ENCODE assay signal across 8 mouse cellular contexts in the genomic region with DNA sequence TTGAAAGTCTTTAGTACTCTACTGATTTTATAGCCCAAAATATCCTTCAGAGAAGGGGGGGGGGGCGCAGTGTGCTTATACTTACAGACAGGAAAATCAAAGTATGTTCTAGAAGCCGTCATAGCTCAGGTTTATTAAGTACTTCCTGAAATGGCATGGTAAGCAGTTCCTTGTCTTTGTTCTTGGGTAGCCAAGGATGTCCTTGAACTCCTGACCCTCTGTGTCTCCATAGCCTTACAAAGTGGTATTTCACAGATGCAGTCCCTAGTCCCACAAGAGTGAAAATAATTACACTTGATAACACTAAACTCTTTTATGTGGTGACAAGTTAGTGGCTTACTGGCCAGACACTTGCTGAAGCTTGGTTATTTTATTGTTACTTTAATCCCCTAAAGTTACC. TPM values are rescaled to one million over a fixed set of nuclear protein-coding genes. Genes with fewer than 3 reads are reported as not detected.
DNase-seq lines count a peak whose midpoint lies in the region; ATAC-seq lines count a peak whose summit lies in the region.

No protein-coding gene starts in this region.

- peaks cover 38% of the 10 kb centered on the region for H3K4me1 ChIP-seq in megakaryocyte, embryonic 14.5 days
- peaks cover 28% of the 10 kb centered on the region for H3K4me1 ChIP-seq in embryonic facial prominence, embryonic 14.5 days (ENCODE audit: control insufficient read depth, insufficient read depth, low read length)
- H3K4me1 ChIP-seq in limb, embryonic 15.5 days = peaks cover 20% of the 10 kb centered on the region

- H3K9me3 ChIP-seq in megakaryocyte, embryonic 14.5 days = peaks cover 8% of the 10 kb centered on the region
- H3K9me3 ChIP-seq in embryonic facial prominence, embryonic 14.5 days (ENCODE audit: control insufficient read depth, low read length) = no peaks in the 10 kb centered on the region
- no peaks in the 10 kb centered on the region for H3K9me3 ChIP-seq in limb, embryonic 15.5 days

- no peak for ATAC-seq in megakaryocyte, adult 5-6 weeks (ENCODE audit: poor library complexity, severe bottlenecking)
- ATAC-seq in embryonic facial prominence, embryonic 14.5 days (ENCODE audit: low read depth) = no peak
- ATAC-seq in limb, embryonic 15.5 days (ENCODE audit: insufficient number of reproducible peaks, low FRiP score, low TSS enrichment, low read depth) = no peak
- ATAC-seq in granulocyte monocyte progenitor cell, adult 5-6 weeks (replicated peaks; ENCODE audit: poor library complexity, severe bottlenecking) = no peak

- peak; percentile 19 for DNase-seq in embryonic facial prominence, embryonic 14.5 days (ENCODE audit: low spot score)
- peak; percentile 72 for DNase-seq in splenic B cell, adult 2 months (ENCODE audit: low read depth, low spot score)
- no peak for DNase-seq in right cerebral cortex, postnatal 4 days
- DNase-seq in cerebellum, adult 9-11 months = no peak

- H3K9ac ChIP-seq in embryonic facial prominence, embryonic 14.5 days (ENCODE audit: low read depth, low read length) = peak overlapping the region; percentile 100
- H3K9ac ChIP-seq in limb, embryonic 15.5 days = no peak overlapping the region

- 30% methylated on average over 2 of the region's 2 CpGs for WGBS in embryonic facial prominence, embryonic 14.5 days
- 20% methylated on average over 2 of the region's 2 CpGs for WGBS in limb, embryonic 15.5 days

- H3K4me2 ChIP-seq in embryonic facial prominence, embryonic 14.5 days (ENCODE audit: low read depth, low read length) = peak overlapping the region; percentile 84
- peak overlapping the region; percentile 59 for H3K4me2 ChIP-seq in limb, embryonic 15.5 days

- H3K27ac ChIP-seq in embryonic facial prominence, embryonic 14.5 days (replicated peaks; ENCODE audit: low read depth, low read length) = peak overlapping the region; percentile 100
- peak overlapping the region; percentile 100 for H3K27ac ChIP-seq in limb, embryonic 15.5 days

- H3K27me3 ChIP-seq in megakaryocyte, embryonic 14.5 days (replicated peaks) = no peaks in the 10 kb centered on the region
- H3K27me3 ChIP-seq in embryonic facial prominence, embryonic 14.5 days (replicated peaks; ENCODE audit: control insufficient read depth, insufficient read depth, low read length) = no peaks in the 10 kb centered on the region
- H3K27me3 ChIP-seq in limb, embryonic 15.5 days = no peaks in the 10 kb centered on the region
- H3K27me3 ChIP-seq in splenic B cell, adult 2 months (ENCODE audit: control insufficient read depth, insufficient read depth, low read length, poor library complexity, severe bottlenecking) = no peaks in the 10 kb centered on the region; the same call in 1 of the 2 replicates

- peak overlapping the region; percentile 98 for H3K4me3 ChIP-seq in megakaryocyte, embryonic 14.5 days (replicated peaks)
- peak overlapping the region; percentile 97 for H3K4me3 ChIP-seq in embryonic facial prominence, embryonic 14.5 days (ENCODE audit: low read depth, low read length)
- H3K4me3 ChIP-seq in limb, embryonic 15.5 days = peak overlapping the region; percentile 87

- no peaks in the 10 kb centered on the region for H3K36me3 ChIP-seq in megakaryocyte, embryonic 14.5 days (replicated peaks; ENCODE audit: low read length)
- H3K36me3 ChIP-seq in embryonic facial prominence, embryonic 14.5 days (ENCODE audit: control insufficient read depth, insufficient read depth, low read length) = no peaks in the 10 kb centered on the region
- no peaks in the 10 kb centered on the region for H3K36me3 ChIP-seq in limb, embryonic 15.5 days
- peaks cover 1% of the 10 kb centered on the region; the same call in 1 of the 2 replicates for H3K36me3 ChIP-seq in splenic B cell, adult 2 months (ENCODE audit: control insufficient read depth, insufficient read depth, low read length, poor library complexity, severe bottlenecking)

RNA-seq across cellular contexts. Expression of a gene that starts 0.9 kb away (rescaled TPM):
- polyA plus RNA-seq in megakaryocyte, embryonic 14.5 days (2012; ENCODE audit: insufficient read depth, low replicate concordance) = 0.74 TPM in 1 of 2 replicates, not detected in the other
- total RNA-seq in megakaryocyte, adult 5-6 weeks (2015) = not detected in 2 replicates
- not detected in 2 replicates for total RNA-seq in megakaryocyte, adult 5-6 weeks (2017)
- polyA plus RNA-seq in embryonic facial prominence, embryonic 14.5 days (2014; fragmentation: Nextera tagmentation; extraction: Ambion mirVana) = 1.1 and 1.5 TPM in 2 replicates
- 0.77 and 0.97 TPM in 2 replicates for polyA plus RNA-seq in limb, embryonic 15.5 days (2015; fragmentation: Nextera tagmentation; extraction: Ambion mirVana)
- total RNA-seq in granulocyte monocyte progenitor cell, adult 5-6 weeks (2014; fragmentation: Nextera tagmentation) = 0.34 TPM in 1 of 2 replicates, not detected in the other
- total RNA-seq in granulocyte monocyte progenitor cell, adult 5-6 weeks (2017) = not detected in 2 replicates

RNA-seq across cellular contexts. Expression of a gene that starts 1.0 kb away (rescaled TPM):
- polyA plus RNA-seq in megakaryocyte, embryonic 14.5 days (2012; ENCODE audit: insufficient read depth, low replicate concordance) = 18.4 TPM in 1 of 2 replicates, not detected in the other
- 23.4 and 28.8 TPM in 2 replicates for total RNA-seq in megakaryocyte, adult 5-6 weeks (2015)
- 31.2 and 34.4 TPM in 2 replicates for total RNA-seq in megakaryocyte, adult 5-6 weeks (2017)
- 51.8 and 56.4 TPM in 2 replicates for polyA plus RNA-seq in embryonic facial prominence, embryonic 14.5 days (2014; fragmentation: Nextera tagmentation; extraction: Ambion mirVana)
- 85.5 and 90.8 TPM in 2 replicates for polyA plus RNA-seq in limb, embryonic 15.5 days (2015; fragmentation: Nextera tagmentation; extraction: Ambion mirVana)
- 64.1 and 67.8 TPM in 2 replicates for total RNA-seq in granulocyte monocyte progenitor cell, adult 5-6 weeks (2014; fragmentation: Nextera tagmentation)
- total RNA-seq in granulocyte monocyte progenitor cell, adult 5-6 weeks (2017) = 34.0 and 43.0 TPM in 2 replicates

RNA-seq across cellular contexts. Expression of a gene that starts 34.9 kb away (rescaled TPM):
- 0.10 TPM in 1 of 2 replicates, not detected in the other for polyA plus RNA-seq in megakaryocyte, embryonic 14.5 days (2012; ENCODE audit: insufficient read depth, low replicate concordance)
- total RNA-seq in megakaryocyte, adult 5-6 weeks (2015) = 3.8 and 5.2 TPM in 2 replicates
- 1.7 and 2.0 TPM in 2 replicates for total RNA-seq in megakaryocyte, adult 5-6 weeks (2017)
- polyA plus RNA-seq in embryonic facial prominence, embryonic 14.5 days (2014; fragmentation: Nextera tagmentation; extraction: Ambion mirVana) = 0.56 and 0.58 TPM in 2 replicates
- polyA plus RNA-seq in limb, embryonic 15.5 days (2015; fragmentation: Nextera tagmentation; extraction: Ambion mirVana) = 0.89 and 1.1 TPM in 2 replicates
- total RNA-seq in granulocyte monocyte progenitor cell, adult 5-6 weeks (2014; fragmentation: Nextera tagmentation) = not detected in 2 replicates
- total RNA-seq in granulocyte monocyte progenitor cell, adult 5-6 weeks (2017) = not detected in 2 replicates

RNA-seq across cellular contexts. Expression of a gene that starts 45.0 kb away (rescaled TPM):
- polyA plus RNA-seq in megakaryocyte, embryonic 14.5 days (2012; ENCODE audit: insufficient read depth, low replicate concordance) = 0.43 TPM in 1 of 2 replicates, not detected in the other
- 6.6 and 7.0 TPM in 2 replicates for total RNA-seq in megakaryocyte, adult 5-6 weeks (2015)
- 4.8 and 5.5 TPM in 2 replicates for total RNA-seq in megakaryocyte, adult 5-6 weeks (2017)
- 23.5 and 26.3 TPM in 2 replicates for polyA plus RNA-seq in embryonic facial prominence, embryonic 14.5 days (2014; fragmentation: Nextera tagmentation; extraction: Ambion mirVana)
- 28.3 and 28.6 TPM in 2 replicates for polyA plus RNA-seq in limb, embryonic 15.5 days (2015; fragmentation: Nextera tagmentation; extraction: Ambion mirVana)
- 4.0 and 9.5 TPM in 2 replicates for total RNA-seq in granulocyte monocyte progenitor cell, adult 5-6 weeks (2014; fragmentation: Nextera tagmentation)
- 5.6 and 7.3 TPM in 2 replicates for total RNA-seq in granulocyte monocyte progenitor cell, adult 5-6 weeks (2017)

Comparison
In these comparisons a context has a peak if more than half of its experiments do, and no peak if none do; other contexts are left out.
1. DNase-seq: peak in embryonic facial prominence, embryonic 14.5 days (single experiment) and splenic B cell, adult 2 months (single experiment); none in right cerebral cortex, postnatal 4 days (single experiment) and cerebellum, adult 9-11 months (single experiment).
2. Peak in every context shown above with its lines, with median percentiles within 50 percentile points of each other: H3K4me3 ChIP-seq.